Mouse (Mus musculus) lung, embryonic 14.5 days (tissue): ENCODE measurements at regions not wholly inside any gene's neighbourhood (a gene's known extent, or its start where the extent isn't known, plus 50 kb on each side); places are given as distances from the start of the nearest gene placed in this dataset.

Experiments
- ATAC-seq: fragments of 200-750 bp; cut with Nextera tagmentation; 2 replicates; pipeline ENCODE4 v1.8.0; 2017; ENCODE audit warnings: mild to moderate bottlenecking, moderate TSS enrichment, moderate library complexity; ENCODE audit not compliant: insufficient read depth
- DNase-seq: peaks from one replicate; pipeline ENCODE4 v3.0.0-alpha.2; 2015
- H3K27ac ChIP-seq: fragments of 300-500 bp; sonication (generic); 2 replicates; pipeline ENCODE4 v1.5.1; 2014; ENCODE audit warnings: low read depth, mild to moderate bottlenecking, moderate library complexity
- H3K27me3 ChIP-seq: fragments of 300-500 bp; sonication (generic); 2 replicates; pipeline ENCODE4 v1.6.1; 2014; ENCODE audit warnings: low read length, control low read depth; ENCODE audit not compliant: insufficient read depth
- H3K36me3 ChIP-seq: fragments of 300-500 bp; sonication (generic); 2 replicates; pipeline ENCODE4 v1.6.1; 2014; ENCODE audit warnings: control low read depth; ENCODE audit not compliant: insufficient read depth
- H3K4me1 ChIP-seq: fragments of 300-500 bp; sonication (generic); 2 replicates; pipeline ENCODE4 v1.6.1; 2014; ENCODE audit warnings: antibody characterized with exemption, control low read depth; ENCODE audit not compliant: insufficient read depth
- H3K4me2 ChIP-seq: fragments of 300-500 bp; sonication (generic); 2 replicates; pipeline ENCODE4 v1.6.1; 2014; ENCODE audit warnings: mild to moderate bottlenecking
- H3K4me3 ChIP-seq: fragments of 300-500 bp; sonication (generic); 2 replicates; pipeline ENCODE4 v1.5.1; 2014; ENCODE audit warnings: low read depth, low read length
- H3K9ac ChIP-seq: fragments of 300-500 bp; sonication (generic); 2 replicates; pipeline ENCODE4 v1.6.1; 2014
- H3K9me3 ChIP-seq: fragments of 300-500 bp; sonication (generic); 2 replicates; pipeline ENCODE4 v1.6.1; 2016; ENCODE audit warnings: low read depth, low read length, control low read depth
- CTCF ChIP-seq: IDR thresholded peaks from 2 replicates; pipeline ENCODE4 v1.5.1; 2016; ENCODE audit warnings: antibody characterized with exemption, low read depth
- WGBS: fragments of 180-500 bp; shearing (Covaris S2); extraction: QIAGEN DNeasy Blood & Tissue Kit; methylation state at CpG from one replicate; pipeline ENCODE4 v1.1.7; 2014; 5-methylcytosine and 5-hydroxymethylcytosine counted together

DNA sequence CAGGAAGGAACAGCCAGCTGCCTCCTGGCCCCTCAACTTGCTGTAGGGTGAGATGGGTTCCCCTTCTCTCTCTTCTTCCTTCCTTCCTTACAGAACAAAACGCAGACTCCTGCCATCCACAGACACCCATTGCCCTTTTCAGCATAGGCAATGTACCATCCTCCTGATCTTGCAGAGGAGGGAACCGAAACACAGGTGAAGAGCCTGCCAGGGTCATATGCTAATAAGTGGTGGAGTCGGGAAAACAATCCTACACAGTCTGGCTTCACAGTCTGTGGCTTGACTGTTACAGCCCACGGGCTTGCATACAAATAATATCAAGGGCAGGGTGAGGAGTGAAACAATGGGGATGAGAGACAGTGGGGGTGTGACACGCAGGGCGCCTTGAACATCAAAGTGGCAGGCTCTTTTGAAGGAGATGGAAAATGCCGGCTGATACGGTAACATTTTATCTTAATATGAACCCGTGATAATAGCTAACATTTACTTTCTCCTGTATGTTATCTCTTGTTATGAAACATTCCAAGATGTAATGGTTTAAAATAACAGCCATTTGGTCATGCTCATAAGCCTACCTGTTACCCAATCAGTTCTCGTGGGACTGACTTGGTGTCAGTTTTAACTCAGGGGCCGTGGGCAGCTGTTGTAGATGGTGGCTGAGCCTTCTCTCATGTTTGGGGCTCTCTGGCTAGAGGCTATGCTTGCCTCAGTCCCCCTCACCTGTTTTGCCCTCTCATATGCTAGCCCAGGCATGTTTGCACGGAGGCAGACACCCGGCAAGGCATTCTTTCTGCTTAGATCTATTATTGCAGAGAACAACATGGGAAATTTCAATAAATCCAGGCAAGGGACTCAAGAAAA lies 169.4 kb upstream of the Runx1 start:
- DNase-seq (no peak), ATAC-seq (no peak)
- no peaks in the 10 kb centered on the region for H3K36me3 ChIP-seq
- H3K9ac ChIP-seq = no peak overlapping the region
- no peaks in the 10 kb centered on the region for H3K4me1 ChIP-seq
- no peak overlapping the region for H3K4me3 ChIP-seq
- no peak overlapping the region for H3K27ac ChIP-seq
- TF ChIP-seq CTCF = no peak
- H3K9me3 ChIP-seq = no peaks in the 10 kb centered on the region
- no peak overlapping the region for H3K4me2 ChIP-seq
- WGBS = 58% methylated on average over 13 of the region's 13 CpGs
- H3K27me3 ChIP-seq = 0 out of 2 replicates have a peak, but pooled peaks cover 3% of the 10 kb centered on the region

DNA sequence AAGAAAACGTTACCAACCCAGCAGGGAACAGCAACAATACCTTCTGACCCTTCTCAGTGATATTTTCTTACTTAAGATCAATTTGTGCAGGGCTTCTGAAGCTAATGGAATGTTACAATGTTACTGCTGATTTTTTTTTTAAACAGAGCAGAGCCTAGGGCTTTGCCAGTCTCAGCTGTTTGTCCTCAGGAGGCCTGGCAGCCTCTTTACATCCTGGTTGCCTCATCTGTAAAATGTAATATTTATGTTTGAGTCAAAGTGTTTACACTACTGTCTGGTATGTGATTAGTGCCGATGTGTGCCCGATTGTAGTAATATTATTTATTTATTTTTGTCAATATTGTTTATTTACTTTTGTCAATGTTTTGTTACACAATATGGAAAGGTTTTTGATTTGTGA lies 166.9 kb upstream of the Runx1 start:
- ATAC-seq = no peak
- Histone ChIP-seq H3K4me1 (no peaks in the 10 kb centered on the region), H3K27ac (no peak overlapping the region), H3K9me3 (no peaks in the 10 kb centered on the region), H3K4me2 (no peak overlapping the region), H3K4me3 (no peak overlapping the region), H3K27me3 (0 out of 2 replicates have a peak, but pooled peaks cover 3% of the 10 kb centered on the region), H3K36me3 (no peaks in the 10 kb centered on the region), H3K9ac (no peak overlapping the region)
- no peak for TF ChIP-seq CTCF
- 16% methylated on average over 3 of the region's 3 CpGs for WGBS
- peak; percentile 66 for DNase-seq

DNA sequence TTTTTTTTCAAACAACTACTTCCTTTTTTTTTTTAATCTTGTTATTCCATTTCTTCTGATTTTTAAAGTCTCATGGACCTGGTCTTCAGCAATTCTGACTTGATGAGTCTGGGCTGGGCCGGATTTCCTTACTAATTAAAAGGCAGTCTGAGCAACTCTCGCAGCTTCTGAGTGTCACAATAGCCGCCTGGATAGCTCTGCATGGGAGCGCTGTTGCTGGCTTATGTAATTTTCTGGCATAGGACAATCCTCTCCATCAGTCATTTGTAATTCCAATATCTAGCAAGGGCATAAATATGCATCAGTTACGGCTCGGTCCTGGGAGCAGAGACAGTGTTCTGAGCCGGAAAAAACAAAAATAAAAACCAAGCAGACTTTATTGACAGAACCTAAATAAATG lies 165.5 kb upstream of the Runx1 start:
- Histone ChIP-seq H3K9ac (no peak overlapping the region), H3K27me3 (0 out of 2 replicates have a peak, but pooled peaks cover 3% of the 10 kb centered on the region), H3K27ac (no peak overlapping the region), H3K4me3 (no peak overlapping the region), H3K4me1 (no peaks in the 10 kb centered on the region), H3K4me2 (no peak overlapping the region), H3K36me3 (no peaks in the 10 kb centered on the region), H3K9me3 (no peaks in the 10 kb centered on the region)
- 67% methylated on average over 7 of the region's 7 CpGs for WGBS
- ATAC-seq = no peak
- peak; percentile 21 for DNase-seq
- no peak for TF ChIP-seq CTCF

DNA sequence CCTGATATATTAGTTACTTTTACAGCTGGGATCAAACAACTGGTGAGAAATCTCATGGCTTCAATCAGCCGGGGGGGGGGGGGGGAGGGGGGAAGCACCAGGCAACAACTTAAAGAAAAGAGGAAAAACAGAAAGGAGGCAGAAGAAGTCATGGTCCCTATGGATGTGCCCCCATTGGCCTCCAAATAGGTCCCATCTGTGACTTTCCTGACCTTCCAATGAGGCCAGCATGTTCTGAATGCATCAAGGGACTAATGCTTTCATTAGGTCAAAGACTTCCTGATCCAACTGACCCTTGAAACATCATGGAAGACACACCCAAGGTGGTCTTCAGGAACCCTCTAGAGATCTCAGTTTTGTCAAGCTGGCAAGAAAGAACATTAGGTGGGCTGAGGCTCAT lies 162.5 kb upstream of the Runx1 start:
- Histone ChIP-seq H3K27ac (no peak overlapping the region), H3K9ac (no peak overlapping the region), H3K4me2 (no peak overlapping the region), H3K4me3 (no peak overlapping the region), H3K27me3 (no peaks in the 10 kb centered on the region), H3K4me1 (no peaks in the 10 kb centered on the region), H3K36me3 (no peaks in the 10 kb centered on the region), H3K9me3 (no peaks in the 10 kb centered on the region)
- TF ChIP-seq CTCF = no peak
- ATAC-seq (no peak), DNase-seq (no peak)
- no CpG with 5 or more reads among the region's 1 CpGs for WGBS

DNA sequence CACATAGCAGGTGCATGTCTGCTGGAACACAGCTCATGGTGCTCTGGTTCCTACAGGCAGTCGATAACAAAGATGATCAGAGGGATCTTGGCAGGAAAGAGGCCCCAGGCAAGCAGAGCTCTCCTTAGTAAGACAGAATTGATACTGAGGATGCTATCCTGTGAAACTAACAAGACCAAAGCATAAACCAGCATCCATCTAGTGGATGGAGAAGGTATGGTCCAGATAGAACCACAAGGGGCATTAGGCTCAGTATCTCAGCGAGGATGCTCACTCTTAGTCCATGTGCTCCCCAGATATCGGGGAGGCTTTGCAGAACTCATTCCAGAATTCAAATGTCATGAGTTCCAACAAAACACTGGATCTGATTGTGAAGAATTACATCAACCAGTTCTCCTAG lies 162.1 kb upstream of the Runx1 start:
- Histone ChIP-seq H3K4me1 (no peaks in the 10 kb centered on the region), H3K36me3 (no peaks in the 10 kb centered on the region), H3K27me3 (no peaks in the 10 kb centered on the region), H3K9me3 (no peaks in the 10 kb centered on the region), H3K27ac (no peak overlapping the region), H3K4me3 (no peak overlapping the region), H3K9ac (no peak overlapping the region), H3K4me2 (no peak overlapping the region)
- whole genome bisulfite sequencing = 88% methylated on average over 3 of the region's 3 CpGs
- TF ChIP-seq CTCF = peak; percentile 27; the same call in 1 of the 2 replicates
- no peak for ATAC-seq
- no peak for DNase-seq

DNA sequence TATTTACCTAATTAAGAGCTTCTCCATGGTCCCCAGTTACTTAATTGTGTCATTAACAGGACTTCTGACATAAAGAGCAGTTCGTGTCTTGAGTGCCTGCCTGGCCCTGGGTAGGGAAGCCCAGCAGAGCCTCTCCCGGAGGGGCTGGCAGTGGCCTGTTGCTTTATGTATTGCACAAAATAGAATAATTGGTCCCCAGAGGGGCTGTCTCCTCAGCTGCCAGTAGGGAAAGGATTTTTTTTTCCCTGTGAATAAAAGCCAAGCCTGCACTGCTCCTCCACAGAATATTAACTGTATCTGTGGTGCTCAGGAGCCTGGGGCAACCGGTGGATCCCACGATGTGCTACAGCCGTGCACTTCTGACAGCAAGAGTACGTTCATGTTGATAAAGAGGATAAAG lies 159.8 kb upstream of the Runx1 start:
- Histone ChIP-seq H3K4me3 (no peak overlapping the region), H3K4me2 (no peak overlapping the region), H3K9me3 (no peaks in the 10 kb centered on the region), H3K27ac (no peak overlapping the region), H3K4me1 (no peaks in the 10 kb centered on the region), H3K27me3 (no peaks in the 10 kb centered on the region), H3K36me3 (no peaks in the 10 kb centered on the region), H3K9ac (no peak overlapping the region)
- WGBS = 58% methylated on average over 6 of the region's 6 CpGs
- no peak for ATAC-seq
- DNase-seq = no peak
- no peak for TF ChIP-seq CTCF

DNA sequence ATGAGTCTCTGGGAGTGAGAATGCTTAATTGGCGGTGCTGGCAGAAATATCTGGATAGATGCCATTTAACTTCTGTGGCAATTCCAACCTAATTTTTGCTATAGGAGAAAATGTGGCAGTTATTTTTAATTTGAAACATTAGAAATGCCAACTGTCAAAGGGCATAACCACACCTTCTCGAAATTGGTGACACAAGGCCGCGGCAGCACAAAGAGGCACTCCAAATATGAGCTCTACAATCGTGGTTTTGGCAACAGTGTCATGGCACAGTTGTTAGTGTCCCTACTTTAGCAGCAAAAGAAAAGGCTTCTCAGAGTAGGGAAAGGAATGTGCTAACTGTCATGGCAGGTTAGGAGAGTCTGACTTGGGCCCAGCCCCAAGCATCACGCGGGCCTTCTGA lies 157.0 kb upstream of the Runx1 start:
- Histone ChIP-seq H3K27me3 (no peaks in the 10 kb centered on the region), H3K27ac (no peak overlapping the region), H3K4me2 (no peak overlapping the region), H3K36me3 (no peaks in the 10 kb centered on the region), H3K9ac (no peak overlapping the region), H3K4me1 (no peaks in the 10 kb centered on the region), H3K4me3 (no peak overlapping the region), H3K9me3 (no peaks in the 10 kb centered on the region)
- ATAC-seq (no peak), DNase-seq (no peak)
- no peak for TF ChIP-seq CTCF
- 90% methylated on average over 7 of the region's 7 CpGs for WGBS
